Mouse (Mus musculus) heart, adult 11 months (tissue): ENCODE measurements around the gene Tex10.

Source experiments
- DNase-seq: peaks from one replicate; pipeline ENCODE4 v3.0.0; 2022

The Tex10 gene

GRCm38 (mm10) chr4:48403066-48403640 is 70.1 kb downstream of the Tex10 start:
- no peak for DNase-seq

GRCm38 (mm10) chr4:48396949-48397348 is 76.3 kb downstream of the Tex10 start:
- DNase-seq: no peak

- peak; percentile 64 for DNase-seq
Observed at GRCm38 (mm10) chr4:48382506-48382905, 90.8 kb downstream of the Tex10 start.

GRCm38 (mm10) chr4:48380940-48381339 is 92.3 kb downstream of the Tex10 start:
- peak; percentile 87 for DNase-seq
